Mouse (Mus musculus): ENCODE results near the gene Slf2. TPM values are rescaled to one million over a fixed set of nuclear protein-coding genes. Genes with fewer than 3 reads are reported as not detected.

Gene Slf2
- polyA plus RNA-seq, 1 experiment from 2014 or later = 37.2 TPM

DNA sequence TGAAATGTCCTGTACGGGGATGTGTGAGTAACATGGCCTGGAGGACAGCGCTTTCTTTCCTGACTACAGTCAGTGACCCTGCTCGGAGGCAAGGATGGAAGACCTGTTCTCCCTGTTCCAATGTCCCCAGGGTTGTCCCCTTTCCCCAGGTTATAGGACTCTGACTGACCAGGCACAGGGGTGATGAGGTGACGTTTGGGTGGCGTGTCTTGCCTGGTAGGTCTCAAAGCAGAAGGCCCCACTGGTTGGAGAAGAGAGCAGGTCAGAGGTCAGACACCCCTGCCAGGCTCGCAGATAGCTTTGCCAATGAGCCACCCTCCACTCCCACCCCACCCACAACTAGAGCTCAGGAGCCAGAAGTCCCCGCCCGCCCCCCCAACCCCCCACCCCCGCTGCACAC, 98.6 kb downstream of the Slf2 start:
- no peak for ATAC-seq (ENCODE audit: low FRiP score, low read depth)
- Histone ChIP-seq H3K4me2 (replicated peaks) (no peak overlapping the region), H3K27me3 (replicated peaks) (no peaks in the 10 kb centered on the region), H3K4me1 (peaks cover 28% of the 10 kb centered on the region), H3K36me3 (peaks cover 35% of the 10 kb centered on the region), H3K9ac (no peak overlapping the region), H3K27ac (no peak overlapping the region), H3K4me3 (no peak overlapping the region), H3K9me3 (no peaks in the 10 kb centered on the region)
- WGBS = 60% methylated on average over 9 of the region's 9 CpGs

DNA sequence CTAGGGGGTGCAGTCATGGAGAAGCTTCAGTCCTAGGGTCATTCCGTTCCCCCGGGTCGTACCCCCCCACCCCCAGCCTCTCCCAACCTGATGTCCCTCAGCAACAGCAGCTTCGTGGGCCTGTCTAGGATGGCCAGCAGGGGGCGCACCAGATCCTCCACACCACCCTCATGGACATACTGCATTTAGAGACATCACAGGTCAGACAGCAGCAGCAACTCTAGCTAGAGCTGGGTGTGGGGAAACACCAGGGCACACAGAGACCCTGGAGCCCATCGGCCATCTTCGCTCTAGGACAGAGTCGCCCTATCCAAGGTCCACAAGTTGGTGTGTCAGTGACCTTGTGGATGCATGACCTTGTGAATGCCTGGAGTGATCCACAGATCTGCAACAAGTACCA, 99.2 kb downstream of the Slf2 start:
- no peaks in the 10 kb centered on the region for H3K27me3 ChIP-seq (replicated peaks)
- no peak overlapping the region for H3K27ac ChIP-seq
- H3K4me1 ChIP-seq = peaks cover 28% of the 10 kb centered on the region
- no peak overlapping the region for H3K4me3 ChIP-seq
- H3K4me2 ChIP-seq (replicated peaks) = no peak overlapping the region
- no peaks in the 10 kb centered on the region for H3K9me3 ChIP-seq
- ATAC-seq (ENCODE audit: low FRiP score, low read depth) = 0 out of 2 replicates have a peak, but pooled peaks have one; percentile 10
- H3K9ac ChIP-seq = no peak overlapping the region
- WGBS = 34% methylated on average over 8 of the region's 8 CpGs
- peaks cover 31% of the 10 kb centered on the region for H3K36me3 ChIP-seq

GRCm38 (mm10) chr19:45030746-45031693, 100.1 kb downstream of the Slf2 start:
- Histone ChIP-seq H3K4me3 (no peak overlapping the region), H3K9ac (no peak overlapping the region), H3K27ac (no peak overlapping the region), H3K27me3 (replicated peaks) (0 out of 2 replicates have a peak, but pooled peaks cover 3% of the 10 kb centered on the region), H3K9me3 (no peaks in the 10 kb centered on the region), H3K4me2 (replicated peaks) (peak overlapping the region; percentile 36), H3K4me1 (peaks cover 28% of the 10 kb centered on the region), H3K36me3 (peaks cover 22% of the 10 kb centered on the region)
- WGBS = 41% methylated on average over 20 of the region's 20 CpGs
- ATAC-seq (ENCODE audit: low FRiP score, low read depth) = peak; percentile 34; the same call in 1 of the 2 replicates

DNA sequence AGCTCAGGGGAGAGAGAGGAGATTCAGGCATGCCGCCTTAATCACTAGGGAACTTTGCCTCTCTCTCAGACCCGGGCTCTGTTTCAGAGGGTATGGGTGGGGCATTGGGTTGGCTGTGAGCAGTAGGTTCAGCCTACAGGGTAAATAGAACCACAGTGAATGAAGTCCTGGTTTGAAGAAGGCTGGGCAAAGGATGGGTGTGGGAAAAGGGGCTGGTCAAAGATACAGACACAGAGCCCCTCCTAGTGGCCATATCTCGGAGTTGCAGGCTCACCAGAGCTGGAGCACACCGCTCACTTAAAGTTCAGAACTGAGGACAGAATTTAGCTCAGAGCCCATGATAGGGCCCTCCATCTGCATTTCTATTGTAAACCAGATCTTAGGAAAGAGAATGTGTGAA, 100.8 kb downstream of the Slf2 start:
- H3K9ac ChIP-seq = no peak overlapping the region
- H3K9me3 ChIP-seq = no peaks in the 10 kb centered on the region

More for the DNA sequence above, 100.8 kb downstream of the Slf2 start:
- H3K4me1 ChIP-seq = peaks cover 28% of the 10 kb centered on the region
- 0 out of 2 replicates have a peak, but pooled peaks cover 3% of the 10 kb centered on the region for H3K27me3 ChIP-seq (replicated peaks)
- no peak overlapping the region for H3K4me2 ChIP-seq (replicated peaks)
- ATAC-seq (ENCODE audit: low FRiP score, low read depth) = peak; percentile 35; the same call in 1 of the 2 replicates
- H3K36me3 ChIP-seq = peaks cover 15% of the 10 kb centered on the region
- H3K4me3 ChIP-seq = no peak overlapping the region
- WGBS = 21% methylated on average over 4 of the region's 4 CpGs
- H3K27ac ChIP-seq = no peak overlapping the region

Other genes starting within 250 kb of the Slf2 start
- 21.9 and 23.3 TPM in 2 replicates for gene Pax2, start 175.1 kb upstream of the Slf2 start, polyA plus RNA-seq (2016; fragmentation: Nextera tagmentation; extraction: Ambion mirVana)
- gene Sema4g, start 58.0 kb downstream of the Slf2 start, polyA plus RNA-seq (2016; fragmentation: Nextera tagmentation; extraction: Ambion mirVana) = 10.1 and 10.8 TPM in 2 replicates
- 21.4 and 22.8 TPM in 2 replicates for gene Twnk, start 74.5 kb downstream of the Slf2 start, polyA plus RNA-seq (2016; fragmentation: Nextera tagmentation; extraction: Ambion mirVana)
- 82.9 and 83.2 TPM in 2 replicates for gene Mrpl43, start 75.3 kb downstream of the Slf2 start, polyA plus RNA-seq (2016; fragmentation: Nextera tagmentation; extraction: Ambion mirVana)
- gene Lzts2, start 83.3 kb downstream of the Slf2 start, polyA plus RNA-seq (2016; fragmentation: Nextera tagmentation; extraction: Ambion mirVana) = 68.5 and 70.0 TPM in 2 replicates
- gene Pdzd7, start 114.6 kb downstream of the Slf2 start, polyA plus RNA-seq (2016; fragmentation: Nextera tagmentation; extraction: Ambion mirVana) = 0.63 and 0.72 TPM in 2 replicates
- 38.3 and 41.2 TPM in 2 replicates for gene Sfxn3, start 116.4 kb downstream of the Slf2 start, polyA plus RNA-seq (2016; fragmentation: Nextera tagmentation; extraction: Ambion mirVana)
- 0.46 and 0.57 TPM in 2 replicates for gene Kazald1, start 144.1 kb downstream of the Slf2 start, polyA plus RNA-seq (2016; fragmentation: Nextera tagmentation; extraction: Ambion mirVana)
- gene Tlx1, start 219.5 kb downstream of the Slf2 start, polyA plus RNA-seq (2016; fragmentation: Nextera tagmentation; extraction: Ambion mirVana) = 2.0 and 2.4 TPM in 2 replicates

All from neural tube, embryonic 12.5 days (tissue).